Mouse (Mus musculus): ENCODE data around the gene Cul4a. TPM values are rescaled to one million over a fixed set of nuclear protein-coding genes. Genes with fewer than 3 reads are reported as not detected.
"Not testable (repeated sequence)": the region's sequence is repeated elsewhere in the genome, so short reads cannot be mapped to it uniquely, and the experiment has no call there.

Gene Cul4a
- total RNA-seq (2014; fragmentation: Nextera tagmentation): 147 and 173 TPM in 2 replicates
- 156 and 175 TPM in 2 replicates for total RNA-seq (2017)

DNA sequence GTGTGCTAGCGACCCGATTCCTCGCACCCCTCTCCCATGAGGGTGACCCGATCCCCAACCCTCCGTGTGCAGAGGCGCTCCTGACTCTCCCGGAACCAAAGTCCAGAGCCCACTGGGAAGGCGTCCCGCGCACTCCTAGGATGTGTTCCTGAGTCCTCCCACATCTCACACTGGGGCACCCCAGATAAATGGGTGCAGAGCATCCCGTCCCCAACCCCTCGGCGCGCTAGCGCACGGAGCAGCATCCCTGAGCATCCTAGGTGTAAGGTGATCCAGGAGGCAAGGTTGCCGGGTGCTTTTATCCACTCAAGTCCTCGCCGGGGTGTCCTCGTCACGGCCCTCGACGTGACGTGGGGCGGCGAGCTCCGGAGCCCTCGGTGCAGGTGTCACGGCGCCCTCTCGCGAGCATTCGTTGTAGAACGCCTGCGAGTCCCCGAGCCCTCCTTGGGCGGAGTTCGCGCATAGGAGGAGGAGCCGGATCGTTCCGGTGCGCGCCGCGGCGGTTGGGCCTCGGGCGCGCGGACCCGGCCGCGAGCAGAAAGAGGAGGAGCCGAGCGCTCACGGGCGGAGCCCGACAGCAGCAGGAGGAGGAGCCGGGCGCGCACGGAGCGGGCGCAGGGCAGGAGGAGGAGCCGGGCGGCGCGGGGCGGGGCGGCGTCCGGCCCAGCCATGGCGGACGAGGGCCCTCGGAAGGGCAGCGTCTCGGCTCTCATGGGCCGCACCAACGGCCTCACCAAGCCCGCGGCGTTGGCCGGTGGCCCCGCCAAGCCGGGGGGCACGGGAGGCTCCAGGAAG is at the start of gene Cul4a, which contains the start of gene Pcid2:
Gene Cul4a, plus strand, starts transcription at position 535 of the 795 bp plus-strand sequence.
Gene Pcid2, minus strand, starts transcription at position 373 of the 795 bp plus-strand sequence.
- peak; percentile 72 for ATAC-seq (replicated peaks; ENCODE audit: low FRiP score, low TSS enrichment, poor library complexity, severe bottlenecking)

DNA sequence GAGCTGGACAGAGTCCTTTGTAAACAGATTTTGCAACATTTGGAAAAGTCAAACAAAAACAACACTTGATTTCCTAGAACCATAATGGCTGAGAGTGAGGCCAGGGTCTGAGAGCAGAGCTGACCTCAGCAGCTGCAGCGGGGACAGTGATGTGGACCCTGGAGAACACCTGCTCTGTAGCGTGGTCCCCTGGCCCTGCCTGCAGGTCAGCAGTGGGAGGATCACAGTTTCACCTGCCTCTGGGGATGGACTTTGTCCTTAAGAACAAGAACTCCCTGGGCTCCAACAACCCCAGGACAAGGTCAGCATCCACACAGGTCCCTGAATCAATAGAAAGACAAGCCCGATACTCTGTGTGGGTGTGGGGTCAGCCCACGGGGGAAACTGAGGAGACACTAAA is 48.1 kb upstream of the Cul4a start:
- ATAC-seq (replicated peaks; ENCODE audit: low FRiP score, low TSS enrichment, poor library complexity, severe bottlenecking): no peak

DNA sequence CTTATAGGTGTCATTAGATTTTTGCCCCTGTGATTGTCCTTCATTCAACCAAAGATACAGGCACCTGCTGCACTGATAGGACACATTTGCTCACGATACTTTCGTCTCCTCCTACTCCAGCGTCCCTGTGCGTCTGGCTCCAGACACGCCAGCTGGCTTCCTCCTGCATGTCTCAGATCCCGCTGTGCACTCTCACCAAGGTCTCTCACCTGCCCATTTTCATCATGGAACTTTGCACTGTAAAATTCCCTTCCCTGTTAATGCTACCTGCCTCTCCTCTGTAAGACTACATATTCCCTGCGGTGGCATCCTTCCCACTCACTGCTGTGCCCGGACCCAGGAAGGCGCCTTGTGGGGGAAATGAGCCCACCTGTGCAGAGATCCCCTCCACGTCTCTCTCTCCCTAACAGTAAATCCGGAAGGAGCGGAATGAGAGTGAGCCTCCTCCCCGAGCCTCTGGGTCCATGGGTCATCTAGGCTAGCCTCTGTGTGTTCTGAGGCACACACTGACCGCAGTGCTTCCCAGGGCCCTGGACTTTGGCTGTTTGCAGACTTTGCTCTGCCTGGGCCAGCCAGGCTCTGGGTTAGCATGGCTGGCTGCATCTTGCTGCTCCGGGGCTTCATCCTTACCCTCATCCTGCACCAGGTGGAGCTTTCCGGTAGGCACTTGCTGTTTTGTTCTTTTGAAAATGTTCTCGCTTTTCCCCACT is 44.8 kb upstream of the Cul4a start, which contains the start of gene Proz:
Gene Proz, plus strand, starts transcription at position 474 of the 710 bp plus-strand sequence.
- ATAC-seq (replicated peaks; ENCODE audit: low FRiP score, low TSS enrichment, poor library complexity, severe bottlenecking): no peak

DNA sequence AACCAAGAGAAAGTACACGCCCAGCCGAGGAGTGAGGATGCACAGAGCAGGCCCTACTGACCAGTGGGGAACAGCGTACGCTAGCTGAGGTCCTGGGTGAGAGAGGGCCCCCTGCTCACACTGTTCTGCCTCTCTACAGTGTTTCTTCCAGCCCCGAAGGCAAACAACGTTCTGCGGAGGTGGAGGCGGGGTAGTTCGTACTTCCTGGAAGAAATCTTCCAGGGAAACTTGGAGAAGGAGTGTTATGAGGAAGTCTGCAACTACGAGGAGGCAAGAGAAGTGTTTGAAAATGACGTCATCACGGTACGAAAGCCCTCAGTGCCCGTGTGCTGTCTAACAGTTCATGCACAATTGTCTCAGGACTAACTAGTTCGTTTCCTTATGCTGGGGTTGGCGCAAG is 42.3 kb upstream of the Cul4a start:
- no peak for ATAC-seq (replicated peaks; ENCODE audit: low FRiP score, low TSS enrichment, poor library complexity, severe bottlenecking)

DNA sequence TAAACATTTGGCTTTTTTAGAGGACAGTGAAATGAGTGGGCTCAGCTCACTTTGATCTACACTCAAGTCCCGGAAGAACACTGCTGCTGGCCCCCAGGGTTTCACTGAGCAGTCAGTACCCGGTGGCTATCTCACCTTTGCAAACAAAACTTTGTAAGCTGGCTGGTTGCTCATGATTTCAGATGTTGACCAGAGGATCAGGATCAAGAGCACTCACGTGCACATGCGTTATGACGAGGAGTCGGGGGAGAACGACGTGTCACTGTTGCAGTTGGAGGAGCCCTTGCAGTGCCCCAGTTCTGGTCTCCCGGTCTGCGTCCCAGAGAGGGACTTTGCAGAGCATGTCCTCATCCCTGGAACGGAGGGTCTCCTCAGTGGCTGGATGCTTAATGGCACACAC is 32.2 kb upstream of the Cul4a start:
- ATAC-seq (replicated peaks; ENCODE audit: low FRiP score, low TSS enrichment, poor library complexity, severe bottlenecking): no peak

DNA sequence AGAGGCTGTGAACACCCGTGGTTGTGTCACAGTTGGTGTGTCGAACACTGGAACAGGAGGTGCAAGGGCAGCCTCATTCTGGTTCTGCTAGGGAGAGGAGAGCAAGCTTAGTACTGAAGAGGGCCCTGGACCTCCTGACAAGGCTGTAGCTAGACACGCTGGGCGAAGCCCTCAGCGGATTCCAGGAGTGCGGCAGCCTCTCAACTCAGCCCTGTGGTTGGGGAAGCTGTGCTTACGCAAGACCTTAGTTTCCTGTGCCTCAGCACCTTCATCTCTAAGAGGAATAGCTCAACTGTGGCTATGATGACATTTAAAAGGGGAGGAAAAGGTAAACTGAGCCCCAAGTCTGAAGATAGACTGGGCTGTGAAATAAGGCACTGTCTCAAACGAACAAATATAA is 30.4 kb upstream of the Cul4a start:
- no peak for ATAC-seq (replicated peaks; ENCODE audit: low FRiP score, low TSS enrichment, poor library complexity, severe bottlenecking)

DNA sequence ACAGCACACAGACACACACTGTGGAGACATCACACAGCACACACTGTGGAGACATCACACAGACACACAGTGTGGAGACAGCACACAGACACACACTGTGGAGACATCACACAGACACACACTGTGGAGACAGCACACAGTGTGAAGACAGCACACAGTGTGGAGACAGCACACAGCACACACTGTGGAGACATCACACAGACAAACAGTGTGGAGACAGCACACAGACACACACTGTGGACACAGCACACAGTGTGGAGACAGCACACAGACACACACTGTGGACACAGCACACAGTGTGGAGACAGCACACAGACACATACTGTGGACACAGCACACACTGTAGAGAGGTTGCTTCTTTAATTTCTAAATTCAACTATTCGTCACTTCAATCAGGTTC is 29.8 kb upstream of the Cul4a start:
- not testable (repeated sequence) for ATAC-seq (replicated peaks; ENCODE audit: low FRiP score, low TSS enrichment, poor library complexity, severe bottlenecking)

DNA sequence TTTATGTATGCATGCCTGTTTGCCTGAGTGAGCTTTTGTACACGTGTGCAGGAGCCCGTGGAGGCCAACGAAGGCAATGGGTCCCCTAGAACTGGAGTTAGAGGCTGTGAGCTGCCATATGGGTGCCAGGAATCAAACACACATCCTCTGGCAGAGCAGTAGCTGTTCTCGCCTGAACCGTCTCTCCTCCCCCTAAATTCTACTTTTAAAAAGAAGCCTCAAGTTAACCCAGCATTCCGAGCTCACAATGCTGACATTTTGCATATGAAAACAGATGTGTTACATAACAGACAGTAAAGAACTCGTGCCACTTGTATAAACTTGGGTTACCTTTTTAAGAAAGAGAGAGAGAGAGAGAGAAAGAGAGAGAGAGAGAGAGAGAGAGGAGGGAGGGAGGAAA is 27.9 kb upstream of the Cul4a start:
- ATAC-seq (replicated peaks; ENCODE audit: low FRiP score, low TSS enrichment, poor library complexity, severe bottlenecking): no peak

DNA sequence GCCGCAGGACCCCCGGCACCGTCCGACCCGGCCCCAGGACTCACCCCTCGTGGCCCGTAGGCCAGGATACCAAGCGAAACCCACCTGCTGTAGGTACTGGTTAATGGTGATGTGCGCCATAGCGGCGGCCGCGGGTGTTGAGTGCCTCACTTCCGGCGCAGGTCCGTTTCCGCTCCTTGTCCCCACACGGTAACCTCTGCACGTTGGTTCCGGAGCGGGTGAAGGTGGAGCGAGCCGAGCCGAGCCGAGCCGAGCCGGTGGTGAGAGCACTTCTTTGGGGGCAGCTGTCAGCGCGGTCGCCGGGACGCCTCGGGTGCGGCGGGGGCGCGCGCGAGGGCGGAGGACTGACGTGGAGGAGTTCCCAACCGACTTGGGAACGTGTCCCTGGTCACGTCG is 732 bp upstream of the Cul4a start:
- peak; percentile 44 for ATAC-seq (replicated peaks; ENCODE audit: low FRiP score, low TSS enrichment, poor library complexity, severe bottlenecking)

DNA sequence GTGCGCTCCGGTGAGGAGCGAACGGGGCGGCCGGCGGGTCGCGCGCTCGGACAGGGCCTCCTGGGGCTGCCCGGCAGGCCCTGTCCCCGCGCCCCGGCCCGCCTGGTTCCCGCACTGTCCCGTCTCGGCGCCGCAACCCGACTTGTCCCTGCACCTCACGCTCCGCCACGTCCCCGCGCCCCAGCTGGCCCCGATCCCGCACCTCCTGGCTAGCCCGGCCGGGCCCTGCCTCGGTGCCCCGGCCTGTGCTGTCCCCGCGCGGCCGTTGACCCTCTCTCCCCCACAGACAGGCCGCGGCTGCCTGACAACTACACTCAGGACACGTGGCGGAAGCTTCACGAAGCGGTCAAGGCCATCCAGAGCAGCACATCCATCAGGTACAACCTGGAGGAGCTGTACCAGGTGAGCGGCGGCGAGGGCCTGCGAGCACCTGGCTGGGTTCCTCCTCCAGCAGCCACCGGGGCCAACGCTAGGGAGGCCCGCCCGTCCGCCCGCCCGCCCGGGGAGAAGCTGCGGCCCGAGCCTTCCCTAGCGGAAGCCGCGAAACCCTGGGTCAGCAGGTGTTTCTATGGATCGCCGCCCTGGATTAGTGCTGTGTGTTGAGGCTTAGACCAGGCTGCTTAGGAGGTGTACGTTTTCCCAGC is 609 bp downstream of the Cul4a start:
- ATAC-seq (replicated peaks; ENCODE audit: low FRiP score, low TSS enrichment, poor library complexity, severe bottlenecking): no peak

DNA sequence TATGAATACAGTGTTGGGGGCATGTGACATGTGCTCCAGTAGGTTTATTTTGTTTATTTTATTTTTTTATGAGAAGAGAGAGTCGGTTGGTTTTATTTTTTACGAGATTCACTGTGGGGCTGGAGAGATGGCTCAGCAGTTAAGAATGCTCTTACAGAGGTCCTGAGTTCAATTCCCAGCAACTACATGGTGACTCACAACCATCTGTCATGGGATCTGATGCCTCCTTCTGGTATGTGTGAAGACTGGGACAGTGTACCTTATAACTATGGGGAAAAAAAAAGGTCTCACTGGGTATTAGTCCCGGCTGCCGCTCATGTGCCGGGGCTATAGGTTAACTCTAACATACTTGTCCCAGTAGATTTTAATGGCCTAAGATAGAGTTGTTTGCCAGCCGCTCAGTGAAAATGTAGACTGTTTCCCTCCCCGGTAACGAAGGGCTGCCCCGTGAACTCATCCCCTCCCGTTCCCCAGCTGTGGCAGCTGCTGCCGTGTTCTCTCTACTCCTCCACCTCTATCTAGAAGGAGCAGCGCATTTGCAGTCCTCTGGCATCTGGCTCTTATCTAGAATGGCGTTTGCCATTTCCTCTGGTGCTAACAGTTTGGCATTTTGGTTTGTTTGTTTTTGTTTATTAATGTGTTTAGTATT is 2.7 kb downstream of the Cul4a start:
- ATAC-seq (replicated peaks; ENCODE audit: low FRiP score, low TSS enrichment, poor library complexity, severe bottlenecking): peak; percentile 64

DNA sequence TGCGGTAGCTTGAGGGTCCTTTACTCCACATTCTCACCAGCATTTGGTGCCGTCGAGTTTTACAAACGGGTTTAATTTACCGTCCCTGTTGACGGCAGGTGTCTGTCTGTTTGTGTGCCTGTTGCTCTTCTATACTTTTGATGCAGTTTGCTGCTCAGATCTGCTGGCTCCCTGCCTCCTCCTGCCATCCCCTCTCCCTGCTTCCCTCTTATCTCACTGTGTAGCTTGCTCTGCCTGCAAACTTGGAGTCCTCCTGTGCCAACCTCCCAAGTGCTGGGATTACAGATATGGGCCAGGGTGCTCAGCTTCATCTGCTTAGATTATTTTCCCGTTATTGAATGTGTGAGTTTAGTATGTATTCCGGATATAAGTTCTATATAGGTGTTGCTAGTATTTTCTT is 3.5 kb downstream of the Cul4a start:
- peak; percentile 68 for ATAC-seq (replicated peaks; ENCODE audit: low FRiP score, low TSS enrichment, poor library complexity, severe bottlenecking)

DNA sequence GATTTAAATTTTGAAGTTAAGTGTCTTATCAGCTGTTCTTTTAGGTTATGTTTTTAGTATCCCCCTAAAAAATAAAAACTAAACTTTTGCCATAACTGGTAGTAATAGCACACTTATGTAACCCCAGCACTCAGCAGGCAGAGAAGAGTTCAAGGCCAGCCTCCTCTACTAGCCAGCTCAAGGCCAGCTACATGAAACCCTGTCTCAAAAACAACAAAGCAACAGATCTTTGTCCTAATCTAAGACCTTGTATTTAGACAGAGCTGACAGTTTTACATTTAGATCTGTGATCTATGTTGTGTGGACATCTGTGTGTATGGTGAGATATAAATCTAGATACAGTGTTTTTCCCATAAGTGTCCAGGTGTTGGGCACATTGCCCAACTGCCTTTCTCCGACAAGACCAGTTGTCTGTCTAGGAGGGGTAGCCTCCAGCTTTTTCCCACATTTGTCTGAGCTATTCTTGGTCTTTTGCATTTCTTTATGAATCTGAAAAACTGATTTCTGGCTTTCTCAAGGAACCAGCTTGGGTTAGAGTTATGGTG is 4.1 kb downstream of the Cul4a start:
- ATAC-seq (replicated peaks; ENCODE audit: low FRiP score, low TSS enrichment, poor library complexity, severe bottlenecking): no peak

DNA sequence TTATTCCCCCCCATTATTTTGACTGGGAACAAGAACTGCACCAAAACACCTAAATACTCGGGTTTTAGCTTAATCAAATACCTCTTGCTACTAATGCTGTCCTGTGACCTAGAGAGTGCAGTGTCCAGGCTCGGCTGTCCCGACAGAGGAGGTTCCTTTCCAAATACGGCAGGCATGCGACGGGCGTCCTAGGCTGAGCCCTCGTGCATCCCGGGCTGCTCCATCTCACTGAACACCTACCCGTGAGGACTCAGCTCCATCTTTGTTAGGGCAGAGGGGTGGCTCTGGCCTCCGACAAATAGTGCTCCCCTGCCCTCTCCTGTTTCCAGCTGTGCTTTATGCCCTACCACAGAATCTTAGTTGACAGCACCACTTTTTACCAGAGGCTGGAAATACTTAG is 6.5 kb downstream of the Cul4a start:
- no peak for ATAC-seq (replicated peaks; ENCODE audit: low FRiP score, low TSS enrichment, poor library complexity, severe bottlenecking)

DNA sequence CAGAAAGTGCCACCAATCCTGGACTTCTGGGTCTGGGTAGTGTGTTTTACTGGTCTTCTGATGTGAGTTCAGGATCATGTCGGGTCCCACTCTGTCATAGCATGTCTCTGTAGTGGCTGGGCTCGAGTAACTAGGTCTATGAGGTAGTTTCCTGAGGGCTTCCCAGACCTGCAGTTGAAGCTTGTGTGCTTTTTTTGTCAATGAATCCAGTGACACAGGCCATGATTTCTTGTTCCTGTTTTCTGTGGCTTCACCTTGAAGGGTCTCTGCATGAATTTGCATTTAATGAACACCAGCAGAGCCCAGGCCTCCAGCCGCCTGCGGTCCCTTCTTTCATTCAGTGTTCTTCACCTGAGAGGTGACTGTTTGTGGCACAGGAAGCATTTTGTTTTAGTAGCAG is 7.8 kb downstream of the Cul4a start:
- no peak for ATAC-seq (replicated peaks; ENCODE audit: low FRiP score, low TSS enrichment, poor library complexity, severe bottlenecking)

DNA sequence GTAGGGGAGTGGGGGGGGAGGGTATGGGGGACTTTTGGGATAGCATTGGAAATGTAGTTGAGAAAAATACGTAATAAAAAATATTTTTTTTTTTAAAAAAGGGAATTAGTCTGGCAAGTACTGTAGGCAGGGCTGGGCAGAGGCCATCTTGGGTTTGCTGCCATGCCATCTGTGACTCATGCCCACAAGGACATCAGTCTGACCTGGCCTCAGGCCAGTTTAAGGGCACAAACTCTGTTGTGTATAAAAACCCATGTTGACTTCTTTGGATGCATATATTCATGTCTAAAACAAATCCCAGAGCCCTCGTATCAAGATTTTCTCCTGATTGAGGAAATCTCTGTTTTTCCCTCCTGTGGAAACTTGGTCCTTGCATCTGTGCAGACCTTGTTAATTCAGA is 11.7 kb downstream of the Cul4a start:
- no peak for ATAC-seq (replicated peaks; ENCODE audit: low FRiP score, low TSS enrichment, poor library complexity, severe bottlenecking)

DNA sequence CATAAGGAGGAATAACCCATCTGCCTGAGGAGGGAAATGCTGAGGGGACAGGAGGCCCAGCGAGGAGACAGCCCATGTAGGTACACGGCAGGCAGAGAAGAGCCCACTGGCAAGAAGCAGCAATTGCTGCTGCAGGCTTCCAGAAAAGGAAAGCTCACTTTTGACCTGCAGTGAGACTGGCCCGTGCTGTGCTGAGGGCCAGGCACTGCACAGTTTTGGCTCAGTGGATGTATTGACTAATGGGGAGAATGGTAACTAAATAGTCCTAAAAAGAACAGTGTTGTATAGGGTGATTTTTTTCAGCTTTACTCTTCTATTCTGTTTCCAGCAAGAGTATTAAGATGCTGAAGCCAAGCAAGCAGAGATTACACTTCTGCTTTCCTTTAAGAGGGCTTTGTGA is 13.1 kb downstream of the Cul4a start:
- ATAC-seq (replicated peaks; ENCODE audit: low FRiP score, low TSS enrichment, poor library complexity, severe bottlenecking): no peak

DNA sequence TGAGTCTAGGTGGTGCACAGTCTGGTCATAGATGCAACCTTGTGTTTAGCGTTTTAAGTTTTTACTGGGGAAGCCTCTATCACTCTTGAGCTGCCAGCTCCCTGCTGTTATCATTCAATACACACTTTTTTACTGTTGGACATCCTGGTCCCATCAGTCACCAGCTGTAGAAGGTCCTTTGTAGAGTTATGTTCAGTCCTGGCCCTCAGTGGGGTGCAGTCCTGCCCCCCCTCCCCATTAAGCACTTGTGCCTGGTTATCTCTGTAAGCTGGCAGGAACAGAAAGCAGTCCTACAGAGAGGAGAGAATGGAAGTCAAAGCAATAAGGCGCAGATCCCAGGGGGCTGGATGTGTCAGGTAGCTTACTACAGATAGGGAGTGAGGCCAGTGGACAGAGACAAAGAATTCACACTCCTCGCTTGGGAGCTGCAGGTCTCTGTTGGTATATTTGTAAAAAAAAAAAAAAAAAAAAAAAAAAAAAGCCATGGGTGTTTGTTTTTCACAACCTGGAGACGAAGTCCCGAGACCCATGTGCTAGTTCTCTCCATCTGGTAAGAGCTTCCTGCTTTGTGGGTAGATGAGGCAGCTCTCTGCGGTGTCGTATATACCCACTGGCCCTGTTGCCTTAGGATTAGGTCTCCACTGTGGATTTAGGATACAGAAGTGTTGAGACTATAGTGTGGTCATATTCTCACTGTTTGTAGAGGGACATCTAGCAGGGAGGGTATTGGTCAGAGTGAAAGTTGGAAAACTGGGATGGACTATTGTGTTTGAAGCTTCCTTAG is 15.7 kb downstream of the Cul4a start:
- peak; percentile 81 for ATAC-seq (replicated peaks; ENCODE audit: low FRiP score, low TSS enrichment, poor library complexity, severe bottlenecking)

DNA sequence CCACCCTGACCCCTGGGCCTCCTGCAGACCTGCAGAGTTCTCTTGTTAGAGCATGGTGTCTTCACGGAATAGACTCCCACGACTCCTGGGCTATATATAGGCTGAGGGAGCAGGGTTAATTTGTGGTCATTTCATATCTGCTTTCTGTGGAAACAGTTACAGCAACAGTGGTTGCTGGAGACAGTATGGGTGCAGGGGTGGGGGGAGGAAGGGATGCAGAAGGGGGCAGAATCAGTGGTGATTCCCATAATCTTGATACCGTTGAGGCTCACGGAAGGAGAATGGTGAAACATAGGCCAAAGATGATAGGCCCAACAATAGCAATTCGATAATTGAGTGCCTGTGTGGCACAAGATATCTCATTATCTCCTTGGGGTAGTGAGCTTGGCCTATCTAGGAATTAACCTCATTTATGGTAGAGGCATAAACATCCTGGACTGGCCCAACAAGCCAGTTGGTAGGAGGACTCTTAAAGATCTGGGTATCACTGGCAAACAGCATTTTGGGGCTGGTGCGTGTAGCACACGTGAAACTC is 17.5 kb downstream of the Cul4a start:
- ATAC-seq (replicated peaks; ENCODE audit: low FRiP score, low TSS enrichment, poor library complexity, severe bottlenecking): peak; percentile 61
